Mouse (Mus musculus): ENCODE measurements around the gene 9930021J03Rik. TPM values are rescaled to one million over a fixed set of nuclear protein-coding genes. Genes with fewer than 3 reads are reported as not detected.

Gene 9930021J03Rik
- total RNA-seq, 2 experiments from 2014 or later: 12.6 to 29.3 TPM

- ATAC-seq (ENCODE audit: poor library complexity, severe bottlenecking): no peak
Observed at GRCm38 (mm10) chr19:29810022-29810421, 4.2 kb upstream of the 9930021J03Rik start.

GRCm38 (mm10) chr19:29805101-29805916 is 480 bp downstream of the 9930021J03Rik start:
- ATAC-seq (ENCODE audit: poor library complexity, severe bottlenecking): peak; percentile 82

- ATAC-seq (ENCODE audit: poor library complexity, severe bottlenecking): no peak
Observed at GRCm38 (mm10) chr19:29803946-29804345, 1.8 kb downstream of the 9930021J03Rik start.

- ATAC-seq (ENCODE audit: poor library complexity, severe bottlenecking): no peak
Observed at GRCm38 (mm10) chr19:29797371-29797770, 8.4 kb downstream of the 9930021J03Rik start.

GRCm38 (mm10) chr19:29787997-29788396 is 17.8 kb downstream of the 9930021J03Rik start:
- no peak for ATAC-seq (ENCODE audit: poor library complexity, severe bottlenecking)

GRCm38 (mm10) chr19:29782914-29783313 is 22.9 kb downstream of the 9930021J03Rik start:
- ATAC-seq (ENCODE audit: poor library complexity, severe bottlenecking): no peak

GRCm38 (mm10) chr19:29753939-29754338 is 51.9 kb downstream of the 9930021J03Rik start:
- no peak for ATAC-seq (ENCODE audit: poor library complexity, severe bottlenecking)

- no peak for ATAC-seq (ENCODE audit: poor library complexity, severe bottlenecking)
Observed at GRCm38 (mm10) chr19:29750994-29751393, 54.8 kb downstream of the 9930021J03Rik start.

- ATAC-seq (ENCODE audit: poor library complexity, severe bottlenecking): no peak
Observed at GRCm38 (mm10) chr19:29743531-29743930, 62.3 kb downstream of the 9930021J03Rik start.

- ATAC-seq (ENCODE audit: poor library complexity, severe bottlenecking): no peak
Observed at GRCm38 (mm10) chr19:29740661-29741060, 65.1 kb downstream of the 9930021J03Rik start.

- no peak for ATAC-seq (ENCODE audit: poor library complexity, severe bottlenecking)
Observed at GRCm38 (mm10) chr19:29739608-29740007, 66.2 kb downstream of the 9930021J03Rik start.

- no peak for ATAC-seq (ENCODE audit: poor library complexity, severe bottlenecking)
Observed at GRCm38 (mm10) chr19:29735421-29735820, 70.4 kb downstream of the 9930021J03Rik start.

GRCm38 (mm10) chr19:29718476-29718875 is 87.3 kb downstream of the 9930021J03Rik start:
- ATAC-seq (ENCODE audit: poor library complexity, severe bottlenecking): no peak

GRCm38 (mm10) chr19:29717854-29718253 is 87.9 kb downstream of the 9930021J03Rik start:
- ATAC-seq (ENCODE audit: poor library complexity, severe bottlenecking): no peak

GRCm38 (mm10) chr19:29713451-29713850 is 92.3 kb downstream of the 9930021J03Rik start:
- no peak for ATAC-seq (ENCODE audit: poor library complexity, severe bottlenecking)

- ATAC-seq (ENCODE audit: poor library complexity, severe bottlenecking): no peak
Observed at GRCm38 (mm10) chr19:29709461-29709860, 96.3 kb downstream of the 9930021J03Rik start.

GRCm38 (mm10) chr19:29708461-29708860 is 97.3 kb downstream of the 9930021J03Rik start:
- ATAC-seq (ENCODE audit: poor library complexity, severe bottlenecking): no peak

- ATAC-seq (ENCODE audit: poor library complexity, severe bottlenecking): peak; percentile 78
Observed at GRCm38 (mm10) chr19:29708003-29708402, 97.8 kb downstream of the 9930021J03Rik start.

- no peak for ATAC-seq (ENCODE audit: poor library complexity, severe bottlenecking)
Observed at GRCm38 (mm10) chr19:29707314-29707898, 98.4 kb downstream of the 9930021J03Rik start.

GRCm38 (mm10) chr19:29704436-29704835 is 101.4 kb downstream of the 9930021J03Rik start:
- ATAC-seq (ENCODE audit: poor library complexity, severe bottlenecking): no peak

GRCm38 (mm10) chr19:29701707-29702106 is 104.1 kb downstream of the 9930021J03Rik start:
- ATAC-seq (ENCODE audit: poor library complexity, severe bottlenecking): no peak

GRCm38 (mm10) chr19:29697245-29697874 is 108.4 kb downstream of the 9930021J03Rik start, which contains the start of gene Mlana:
Gene Mlana (plus strand): TSS chr19:29697824.
- ATAC-seq (ENCODE audit: poor library complexity, severe bottlenecking): no peak
